Mouse (Mus musculus) forebrain, embryonic 10.5 days (tissue): Measurements from ENCODE around the gene Hist2h2aa2. TPM values are rescaled to one million over a fixed set of nuclear protein-coding genes. Genes with fewer than 3 reads are reported as not detected.
A peak's percentile ranks its signal among the peaks of the same experiment; 100 is the strongest.

ENCODE experiments used
- DNase-seq: peaks from one replicate; pipeline ENCODE4 v3.0.0-alpha.2; 2017; ENCODE audit warnings: low spot score; ENCODE audit errors: extremely low spot score
- H3K27ac ChIP-seq: fragments of 300-500 bp; sonication (generic); 2 replicates; pipeline ENCODE4 v1.5.1; 2016; ENCODE audit warnings: mild to moderate bottlenecking
- H3K27me3 ChIP-seq: fragments of 300-500 bp; sonication (generic); 2 replicates; pipeline ENCODE4 v1.6.1; 2016; ENCODE audit warnings: mild to moderate bottlenecking; ENCODE audit not compliant: poor library complexity, severe bottlenecking
- H3K36me3 ChIP-seq: fragments of 300-500 bp; sonication (generic); replicated peaks from 2 replicates; pipeline ENCODE4 v1.6.1; 2016; ENCODE audit warnings: mild to moderate bottlenecking, moderate library complexity
- H3K4me1 ChIP-seq: fragments of 300-500 bp; sonication (generic); 2 replicates; pipeline ENCODE4 v1.6.1; 2016
- H3K4me3 ChIP-seq: fragments of 300-500 bp; sonication (generic); 2 replicates; pipeline ENCODE4 v1.5.1; 2016; ENCODE audit warnings: mild to moderate bottlenecking, moderate library complexity
- H3K9me3 ChIP-seq: fragments of 300-500 bp; sonication (generic); 2 replicates; pipeline ENCODE4 v1.6.1; 2016; ENCODE audit warnings: mild to moderate bottlenecking, moderate library complexity
- WGBS: fragments of 180-500 bp; shearing (Covaris S2); methylation state at CpG from one replicate; pipeline ENCODE4 v1.1.7; 2016; 5-methylcytosine and 5-hydroxymethylcytosine counted together
- microRNA-seq: library from miRNA; unstranded; fragments of <30 nt; microRNA quantifications from one replicate; pipeline ENCODE4, GENCODE M21; 2017
- polyA plus RNA-seq: library from polyadenylated mRNA; unstranded; fragments of >200 nt; fragmentation: Nextera tagmentation; extraction: Ambion mirVana; gene quantifications from 2 replicates; pipeline ENCODE4 v1.2.1, GENCODE M21; 2016

The Hist2h2aa2 gene
- polyA plus RNA-seq, 1 experiment from 2014 or later, result 34.4 TPM

- DNase-seq, result peak; percentile 89
- H3K36me3 ChIP-seq, result peaks cover 9% of the 10 kb centered on the region
- WGBS, result under 1% methylated on average over 50 of the region's 50 CpGs
- peaks cover 5% of the 10 kb centered on the region; the same call in 1 of the 2 replicates for H3K9me3 ChIP-seq
- H3K27me3 ChIP-seq, result peaks cover 9% of the 10 kb centered on the region
- peak overlapping the region; percentile 98 for H3K27ac ChIP-seq
- peaks cover 30% of the 10 kb centered on the region for H3K4me1 ChIP-seq
- H3K4me3 ChIP-seq, result peak overlapping the region; percentile 79
Measured at GRCm38 (mm10) chr3:96197129-96197749, 42.8 kb downstream of the Hist2h2aa2 start.

- 21% methylated on average over 27 of the region's 27 CpGs for WGBS
- H3K36me3 ChIP-seq, result peaks cover 9% of the 10 kb centered on the region
- H3K27me3 ChIP-seq, result peaks cover 9% of the 10 kb centered on the region
- H3K9me3 ChIP-seq, result peaks cover 5% of the 10 kb centered on the region; the same call in 1 of the 2 replicates
- peaks cover 30% of the 10 kb centered on the region for H3K4me1 ChIP-seq
- H3K4me3 ChIP-seq, result peak overlapping the region; percentile 79
- peak overlapping the region; percentile 98 for H3K27ac ChIP-seq
- DNase-seq, result no peak
Measured at GRCm38 (mm10) chr3:96196437-96197128, 43.5 kb downstream of the Hist2h2aa2 start.

- 92% methylated on average over 11 of the region's 11 CpGs for WGBS
- peaks cover 5% of the 10 kb centered on the region; the same call in 1 of the 2 replicates for H3K9me3 ChIP-seq
- peaks cover 30% of the 10 kb centered on the region for H3K4me1 ChIP-seq
- H3K36me3 ChIP-seq, result peaks cover 9% of the 10 kb centered on the region
- peak overlapping the region; percentile 79 for H3K4me3 ChIP-seq
- DNase-seq, result no peak
- peaks cover 9% of the 10 kb centered on the region for H3K27me3 ChIP-seq
- no peak overlapping the region for H3K27ac ChIP-seq
Measured at GRCm38 (mm10) chr3:96195616-96196313, 44.3 kb downstream of the Hist2h2aa2 start.

GRCm38 (mm10) chr3:96194966-96195365 lies 45.1 kb downstream of the Hist2h2aa2 start:
- Histone ChIP-seq H3K4me1 (peaks cover 30% of the 10 kb centered on the region), H3K4me3 (no peak overlapping the region), H3K27ac (no peak overlapping the region), H3K27me3 (peaks cover 9% of the 10 kb centered on the region), H3K36me3 (peaks cover 9% of the 10 kb centered on the region), H3K9me3 (peaks cover 5% of the 10 kb centered on the region; the same call in 1 of the 2 replicates)
- WGBS, result 90% methylated on average over 10 of the region's 10 CpGs
- DNase-seq, result no peak

GRCm38 (mm10) chr3:96192977-96193376 lies 47.1 kb downstream of the Hist2h2aa2 start:
- H3K4me1 ChIP-seq, result peaks cover 27% of the 10 kb centered on the region
- H3K27me3 ChIP-seq, result no peaks in the 10 kb centered on the region
- no peak for DNase-seq
- H3K4me3 ChIP-seq, result no peak overlapping the region
- H3K27ac ChIP-seq, result peak overlapping the region; percentile 3; the same call in 1 of the 2 replicates
- H3K36me3 ChIP-seq, result peaks cover 9% of the 10 kb centered on the region
- WGBS, result 53% methylated on average over 12 of the region's 12 CpGs
- peaks cover 5% of the 10 kb centered on the region; the same call in 1 of the 2 replicates for H3K9me3 ChIP-seq

Small RNA genes within 50 kb of the gene (microRNA-seq; reads per million reads assigned to microRNA genes)
- not detected for gene Gm44492
- gene Gm47311, result not detected
- not detected for gene Gm47313

Other genes with a start within 250 kb of the Hist2h2aa2 start
- gene Plekho1, start 244.3 kb downstream of the Hist2h2aa2 start, polyA plus RNA-seq, result 66.0 and 69.1 TPM in 2 replicates
- gene Vps45, start 181.8 kb downstream of the Hist2h2aa2 start, polyA plus RNA-seq, result 24.1 and 28.0 TPM in 2 replicates
- gene Otud7b, start 135.7 kb downstream of the Hist2h2aa2 start, polyA plus RNA-seq, result 14.1 and 20.8 TPM in 2 replicates
- gene Mtmr11, start 78.3 kb downstream of the Hist2h2aa2 start, polyA plus RNA-seq, result 9.3 TPM in 2 replicates
- 276 and 284 TPM in 2 replicates for gene Sf3b4, start 67.9 kb downstream of the Hist2h2aa2 start, polyA plus RNA-seq
- gene Sv2a, start 59.1 kb downstream of the Hist2h2aa2 start, polyA plus RNA-seq, result 2.1 and 3.5 TPM in 2 replicates
- 89.3 and 93.0 TPM in 2 replicates for gene Bola1, start 20.6 kb downstream of the Hist2h2aa2 start, polyA plus RNA-seq
- not detected in 2 replicates for gene Hist2h2ab, start 20.4 kb downstream of the Hist2h2aa2 start, polyA plus RNA-seq
- 11.3 and 12.6 TPM in 2 replicates for gene Hist2h2ac, start 19.4 kb downstream of the Hist2h2aa2 start, polyA plus RNA-seq
- 12.8 and 15.5 TPM in 2 replicates for gene Hist2h2be, start 19.2 kb downstream of the Hist2h2aa2 start, polyA plus RNA-seq
- gene Hist2h3c2, start 1.1 kb downstream of the Hist2h2aa2 start, polyA plus RNA-seq, result 5.9 and 6.4 TPM in 2 replicates
- gene Hist2h2aa1, start 5.2 kb upstream of the Hist2h2aa2 start, polyA plus RNA-seq, result 8.1 and 16.6 TPM in 2 replicates
- gene Hist2h3c1, start 6.4 kb upstream of the Hist2h2aa2 start, polyA plus RNA-seq, result 0.86 TPM in 1 of 2 replicates, not detected in the other
- 12.0 and 14.2 TPM in 2 replicates for gene Hist2h4, start 23.0 kb upstream of the Hist2h2aa2 start, polyA plus RNA-seq
- gene Hist2h3b, start 28.4 kb upstream of the Hist2h2aa2 start, polyA plus RNA-seq, result 48.0 and 48.8 TPM in 2 replicates
- gene Hist2h2bb, start 29.5 kb upstream of the Hist2h2aa2 start, polyA plus RNA-seq, result 10.2 and 10.5 TPM in 2 replicates
- 0.84 and 1.3 TPM in 2 replicates for gene Fcgr1, start 53.7 kb upstream of the Hist2h2aa2 start, polyA plus RNA-seq
- gene BC107364, start 212.0 kb upstream of the Hist2h2aa2 start, polyA plus RNA-seq, result 0.20 TPM in 1 of 2 replicates, not detected in the other